ENCODE assay signal across 8 mouse cellular contexts in genomic region chr5:115633060-115633459, GRCm38 (mm10). TPM values are rescaled to one million over a fixed set of nuclear protein-coding genes. Genes with fewer than 3 reads are reported as not detected.
DNase-seq lines count a peak whose midpoint lies in the region; ATAC-seq and TF ChIP-seq lines count a peak whose summit lies in the region.

No protein-coding gene starts in this region.

- TF ChIP-seq CTCF in kidney, postnatal 0 days (IDR thresholded peaks at IDR 0.05; ENCODE audit: low read depth): no peak
- no peak for TF ChIP-seq CTCF in cortical plate, adult 2 months (IDR thresholded peaks at IDR 0.05; ENCODE audit: extremely low read depth, insufficient read depth, low read length)

- H3K4me3 ChIP-seq in kidney, postnatal 0 days (replicated peaks; ENCODE audit: low read depth, low read length): peak overlapping the region; percentile 87
- H3K4me3 ChIP-seq in cortical plate, adult 2 months (ENCODE audit: insufficient read depth, low read length): peak overlapping the region; percentile 72
- H3K4me3 ChIP-seq in hindbrain, embryonic 16.5 days (ENCODE audit: low read length): peak overlapping the region; percentile 93
- peak overlapping the region; percentile 93 for H3K4me3 ChIP-seq in midbrain, embryonic 16.5 days (ENCODE audit: low read depth, low read length)

- H3K4me2 ChIP-seq in kidney, postnatal 0 days (ENCODE audit: low read length): peak overlapping the region; percentile 90
- peak overlapping the region; percentile 82 for H3K4me2 ChIP-seq in hindbrain, embryonic 16.5 days (ENCODE audit: low read length)
- peak overlapping the region; percentile 70 for H3K4me2 ChIP-seq in midbrain, embryonic 16.5 days (ENCODE audit: low read length)

- H3K9me3 ChIP-seq in kidney, postnatal 0 days (replicated peaks; ENCODE audit: low read length): no peaks in the 10 kb centered on the region
- H3K9me3 ChIP-seq in hindbrain, embryonic 16.5 days (ENCODE audit: control insufficient read depth, low read length): no peaks in the 10 kb centered on the region
- no peaks in the 10 kb centered on the region for H3K9me3 ChIP-seq in midbrain, embryonic 16.5 days (replicated peaks; ENCODE audit: control insufficient read depth, low read length, poor library complexity, severe bottlenecking)

- H3K36me3 ChIP-seq in kidney, postnatal 0 days (ENCODE audit: insufficient read depth, low read length): no peaks in the 10 kb centered on the region; the same call in 1 of the 2 replicates
- H3K36me3 ChIP-seq in hindbrain, embryonic 16.5 days (ENCODE audit: control insufficient read depth, insufficient read depth, low read length): no peaks in the 10 kb centered on the region
- no peaks in the 10 kb centered on the region for H3K36me3 ChIP-seq in midbrain, embryonic 16.5 days (ENCODE audit: control insufficient read depth, insufficient read depth, low read length)

- no peak for TF ChIP-seq POLR2A in cortical plate, adult 2 months (IDR thresholded peaks at IDR 0.05; ENCODE audit: extremely low read depth, insufficient read depth, low read length)

- peak overlapping the region; percentile 88; the same call in 1 of the 2 replicates for H3K27ac ChIP-seq in kidney, postnatal 0 days
- no peak overlapping the region for H3K27ac ChIP-seq in cortical plate, adult 2 months (ENCODE audit: insufficient read depth, low read length)
- H3K27ac ChIP-seq in hindbrain, embryonic 16.5 days (ENCODE audit: low read depth, low read length): no peak overlapping the region
- H3K27ac ChIP-seq in midbrain, embryonic 16.5 days (ENCODE audit: low read length): no peak overlapping the region; the same call in 1 of the 2 replicates

- no peak for ATAC-seq in kidney, postnatal 0 days (replicated peaks; ENCODE audit: low FRiP score, low read depth)
- no peak for ATAC-seq in hindbrain, embryonic 16.5 days
- ATAC-seq in midbrain, embryonic 16.5 days: no peak

- no peaks in the 10 kb centered on the region for H3K27me3 ChIP-seq in kidney, postnatal 0 days (ENCODE audit: insufficient read depth, low read length)
- no peaks in the 10 kb centered on the region for H3K27me3 ChIP-seq in hindbrain, embryonic 16.5 days (replicated peaks; ENCODE audit: control insufficient read depth, insufficient read depth, low read length)
- H3K27me3 ChIP-seq in midbrain, embryonic 16.5 days (ENCODE audit: control insufficient read depth, insufficient read depth, low read depth, low read length): no peaks in the 10 kb centered on the region

- peak overlapping the region; percentile 89; the same call in 1 of the 2 replicates for H3K9ac ChIP-seq in kidney, postnatal 0 days (ENCODE audit: low read depth, low read length)
- peak overlapping the region; percentile 91; the same call in 1 of the 2 replicates for H3K9ac ChIP-seq in hindbrain, embryonic 16.5 days (ENCODE audit: low read depth, low read length)
- peak overlapping the region; percentile 93 for H3K9ac ChIP-seq in midbrain, embryonic 16.5 days (ENCODE audit: low read depth, low read length)

- WGBS in kidney, postnatal 0 days: 51% methylated on average over 4 of the region's 4 CpGs
- 48% methylated on average over 4 of the region's 4 CpGs for WGBS in hindbrain, embryonic 16.5 days
- 45% methylated on average over 4 of the region's 4 CpGs for WGBS in midbrain, embryonic 16.5 days

- H3K4me1 ChIP-seq in kidney, postnatal 0 days (replicated peaks; ENCODE audit: insufficient read depth, low read length): peaks cover 15% of the 10 kb centered on the region
- H3K4me1 ChIP-seq in cortical plate, adult 2 months (ENCODE audit: control insufficient read depth, insufficient read depth, low read length): peaks cover 7% of the 10 kb centered on the region
- H3K4me1 ChIP-seq in hindbrain, embryonic 16.5 days (ENCODE audit: control insufficient read depth, insufficient read depth, low read depth, low read length): peaks cover 25% of the 10 kb centered on the region
- H3K4me1 ChIP-seq in midbrain, embryonic 16.5 days (ENCODE audit: control insufficient read depth, insufficient read depth, low read length): peaks cover 34% of the 10 kb centered on the region

- no peak for DNase-seq in kidney, postnatal 0 days (ENCODE audit: low spot score)
- DNase-seq in kidney, postnatal 4 days: no peak
- DNase-seq in urinary bladder, adult 18-20 months (ENCODE audit: low spot score in 2 of 2): no peak
- DNase-seq in spleen, postnatal 4 days (ENCODE audit: low spot score in 2 of 2): no peak
- no peak for DNase-seq in kidney, postnatal 25 days

RNA-seq across cellular contexts. Expression of gene Rab35, which starts 1.4 kb away (rescaled TPM):
- polyA plus RNA-seq in kidney, postnatal 0 days (2015; fragmentation: Nextera tagmentation; extraction: Ambion mirVana): 17.2 and 18.5 TPM in 2 replicates
- 90.8 and 104 TPM in 2 replicates for polyA plus RNA-seq in cortical plate, adult 2 months (2012; rRNA removed)
- 8.3 and 14.6 TPM in 2 replicates for polyA plus RNA-seq in hindbrain, embryonic 16.5 days (2015; fragmentation: Nextera tagmentation; extraction: Ambion mirVana)
- 16.5 and 18.5 TPM in 2 replicates for polyA plus RNA-seq in midbrain, embryonic 16.5 days (2015; fragmentation: Nextera tagmentation; extraction: Ambion mirVana)
